Mouse (Mus musculus): Measurements from ENCODE around the gene Atp13a3. TPM values are rescaled to one million over a fixed set of nuclear protein-coding genes. Genes with fewer than 3 reads are reported as not detected.

Atp13a3 gene
- polyA plus RNA-seq, 1 experiment from 2014 or later: 17.8 TPM

Other genes with a start within 250 kb of the Atp13a3 start
- gene Cpn2, start 138.5 kb downstream of the Atp13a3 start, polyA plus RNA-seq (2016; fragmentation: Nextera tagmentation; extraction: Ambion mirVana): not detected in 2 replicates
- gene Lrrc15, start 122.7 kb downstream of the Atp13a3 start, polyA plus RNA-seq (2016; fragmentation: Nextera tagmentation; extraction: Ambion mirVana): 0.46 and 0.81 TPM in 2 replicates
- gene Gp5, start 95.2 kb downstream of the Atp13a3 start, polyA plus RNA-seq (2016; fragmentation: Nextera tagmentation; extraction: Ambion mirVana): 2.7 and 4.8 TPM in 2 replicates
- 23.8 and 26.9 TPM in 2 replicates for gene Tmem44, start 144.9 kb upstream of the Atp13a3 start, polyA plus RNA-seq (2016; fragmentation: Nextera tagmentation; extraction: Ambion mirVana)
- 42.9 and 48.1 TPM in 2 replicates for gene Lsg1, start 181.6 kb upstream of the Atp13a3 start, polyA plus RNA-seq (2016; fragmentation: Nextera tagmentation; extraction: Ambion mirVana)
- 14.5 and 15.4 TPM in 2 replicates for gene Fam43a, start 193.7 kb upstream of the Atp13a3 start, polyA plus RNA-seq (2016; fragmentation: Nextera tagmentation; extraction: Ambion mirVana)